Mouse (Mus musculus) MEL (cell line): ENCODE measurements around the gene Bcr. TPM values are rescaled to one million over a fixed set of nuclear protein-coding genes. Genes with fewer than 3 reads are reported as not detected.

Experiments used
- DNase-seq: peaks from one replicate; pipeline ENCODE4 v3.0.0; 2011; ENCODE audit warnings: low read depth, low spot score
- H3K27ac ChIP-seq: 2 replicates; pipeline ENCODE4 v1.5.1; 2012; ENCODE audit warnings: low read depth, mild to moderate bottlenecking, control low read depth, low read length, moderate library complexity; ENCODE audit not compliant: control insufficient read depth
- H3K27me3 ChIP-seq, 2 experiments: fragments of 150-350 bp in 1 of 2; sonication (generic) in 1 of 2; 2 replicates each; pipeline ENCODE4 v1.6.1; 2012; ENCODE audit warnings: low read length in 2 of 2, mild to moderate bottlenecking in 2 of 2, improper control_type of control experiment in 1 of 2, moderate library complexity in 1 of 2; ENCODE audit not compliant: insufficient read depth in 2 of 2, control insufficient read depth in 1 of 2
- H3K36me3 ChIP-seq, 2 experiments: 2 replicates each; pipeline ENCODE4 v1.6.1; 2012 to 2014; ENCODE audit warnings: low read length in 2 of 2, improper control_type of control experiment in 1 of 2, inconsistent platforms in 1 of 2, mild to moderate bottlenecking in 1 of 2; ENCODE audit not compliant: insufficient read depth in 2 of 2, control insufficient read depth in 1 of 2
- H3K4me1 ChIP-seq, 2 experiments: fragments of 150-350 bp in 1 of 2; sonication (generic) in 1 of 2; 2 replicates each; pipeline ENCODE4 v1.6.1; 2012; ENCODE audit warnings: low read length in 2 of 2, improper control_type of control experiment in 1 of 2, mild to moderate bottlenecking in 1 of 2; ENCODE audit not compliant: insufficient read depth in 2 of 2, control insufficient read depth in 1 of 2
- H3K4me3 ChIP-seq, 2 experiments: fragments of 150-350 bp in 1 of 2; sonication (generic) in 1 of 2; 2 replicates each; pipeline ENCODE4 v1.5.1; 2012; ENCODE audit warnings: low read depth in 2 of 2, low read length in 2 of 2, mild to moderate bottlenecking in 2 of 2, moderate library complexity in 2 of 2, control low read depth in 1 of 2, improper control_type of control experiment in 1 of 2; ENCODE audit not compliant: control insufficient read depth in 1 of 2, insufficient read depth in 1 of 2
- H3K79me2 ChIP-seq: 2 replicates; pipeline ENCODE4 v1.6.1; 2012; ENCODE audit warnings: mild to moderate bottlenecking, low read length, moderate library complexity; ENCODE audit not compliant: control insufficient read depth, poor library complexity, insufficient read depth
- H3K9ac ChIP-seq: 2 replicates; pipeline ENCODE4 v1.6.1; 2012; ENCODE audit warnings: low read depth, mild to moderate bottlenecking, control low read depth, low read length, moderate library complexity; ENCODE audit not compliant: control insufficient read depth, poor library complexity, severe bottlenecking
- H3K9me3 ChIP-seq: fragments of 150-350 bp; sonication (generic); replicated peaks from 2 replicates; pipeline ENCODE4 v1.6.1; 2012; ENCODE audit warnings: mild to moderate bottlenecking, low read length, improper control_type of control experiment, moderate library complexity; ENCODE audit not compliant: insufficient read depth
- CHD2 ChIP-seq: IDR thresholded peaks from 2 replicates; pipeline ENCODE4 v1.6.1; 2011; ENCODE audit warnings: low read length, improper control_type of control experiment
- CTCF ChIP-seq, 3 experiments: IDR thresholded peaks in 2 of 3; conservative IDR thresholded peaks in 1 of 3; 2 replicates each; pipeline ENCODE4 v1.5.1; 2011 to 2012; ENCODE audit warnings: low read length in 3 of 3, low read depth in 2 of 3, mild to moderate bottlenecking in 2 of 3, improper control_type of control experiment in 1 of 3, inconsistent platforms in 1 of 3, mixed read lengths in 1 of 3, moderate library complexity in 1 of 3; ENCODE audit not compliant: control insufficient read depth in 1 of 3, insufficient read depth in 1 of 3, poor library complexity in 1 of 3, severe bottlenecking in 1 of 3
- ELF1 ChIP-seq: IDR thresholded peaks from 2 replicates; pipeline ENCODE4 v1.6.1; 2014; ENCODE audit warnings: low read depth, mild to moderate bottlenecking, inconsistent platforms, low read length, improper control_type of control experiment, moderate library complexity
- EP300 ChIP-seq, 2 experiments: IDR thresholded peaks; 2 replicates each; pipeline ENCODE4 v1.6.1; 2011; ENCODE audit warnings: improper control_type of control experiment in 2 of 2, low read length in 2 of 2, low read depth in 1 of 2, mild to moderate bottlenecking in 1 of 2
- GATA1 ChIP-seq: IDR thresholded peaks from 2 replicates; pipeline ENCODE4 v1.6.1; 2011; ENCODE audit warnings: low read depth, low read length, improper control_type of control experiment
- HCFC1 ChIP-seq: IDR thresholded peaks from 2 replicates; pipeline ENCODE4 v1.6.1; 2012; ENCODE audit warnings: low read depth, mild to moderate bottlenecking, inconsistent platforms, low read length, improper control_type of control experiment, moderate library complexity
- JUND ChIP-seq: IDR thresholded peaks from 2 replicates; pipeline ENCODE4 v1.6.1; 2011; ENCODE audit warnings: low read depth, mild to moderate bottlenecking, improper control_type of control experiment, low read length
- KAT2A ChIP-seq: conservative IDR thresholded peaks from 2 replicates; pipeline ENCODE4 v1.6.1; 2012; ENCODE audit warnings: low read depth, low read length, improper control_type of control experiment, inconsistent platforms
- MAFK ChIP-seq: IDR thresholded peaks from 2 replicates; pipeline ENCODE4 v1.6.1; 2011; ENCODE audit warnings: low read depth, mild to moderate bottlenecking, low read length, improper control_type of control experiment, borderline replicate concordance
- MAZ ChIP-seq: IDR thresholded peaks from 2 replicates; pipeline ENCODE4 v1.6.1; 2012; ENCODE audit warnings: low read depth, mild to moderate bottlenecking, inconsistent platforms, low read length, improper control_type of control experiment
- MEF2A ChIP-seq: IDR thresholded peaks from 2 replicates; pipeline ENCODE4 v1.6.1; 2014; ENCODE audit warnings: low read depth, mild to moderate bottlenecking, inconsistent platforms, low read length, improper control_type of control experiment; ENCODE audit not compliant: poor library complexity, insufficient replicate concordance, severe bottlenecking; ENCODE audit errors: extremely low read depth
- MXI1 ChIP-seq: IDR thresholded peaks from 2 replicates; pipeline ENCODE4 v1.6.1; 2011; ENCODE audit warnings: mild to moderate bottlenecking, low read depth, low read length, improper control_type of control experiment
- MYC ChIP-seq: IDR thresholded peaks from 2 replicates; pipeline ENCODE4 v1.6.1; 2011; ENCODE audit warnings: low read depth, mild to moderate bottlenecking, low read length, improper control_type of control experiment, moderate library complexity
- NRF1 ChIP-seq: IDR thresholded peaks from 2 replicates; pipeline ENCODE4 v1.6.1; 2014; ENCODE audit warnings: low read depth, mild to moderate bottlenecking, inconsistent platforms, low read length, improper control_type of control experiment, moderate library complexity; ENCODE audit not compliant: poor library complexity, insufficient read depth, severe bottlenecking
- POLR2A ChIP-seq, 2 experiments: IDR thresholded peaks; 2 replicates each; pipeline ENCODE4 v1.6.1; 2011 to 2012; ENCODE audit warnings: low read length in 2 of 2, mild to moderate bottlenecking in 2 of 2, control low read depth in 1 of 2, improper control_type of control experiment in 1 of 2, low read depth in 1 of 2, moderate library complexity in 1 of 2; ENCODE audit not compliant: control insufficient read depth in 1 of 2, insufficient read depth in 1 of 2, poor library complexity in 1 of 2
- RCOR1 ChIP-seq: IDR thresholded peaks from 2 replicates; pipeline ENCODE4 v1.6.1; 2012; ENCODE audit warnings: low read depth, mild to moderate bottlenecking, inconsistent platforms, low read length, improper control_type of control experiment
- TAL1 ChIP-seq: IDR thresholded peaks from 2 replicates; pipeline ENCODE4 v1.6.1; 2012; ENCODE audit warnings: mild to moderate bottlenecking, inconsistent platforms, low read length, moderate library complexity, mixed read lengths
- TCF12 ChIP-seq: IDR thresholded peaks from 2 replicates; pipeline ENCODE4 v1.6.1; 2014; ENCODE audit warnings: low read depth, mild to moderate bottlenecking, inconsistent platforms, low read length, improper control_type of control experiment, moderate library complexity
- USF1 ChIP-seq: IDR thresholded peaks from 2 replicates; pipeline ENCODE4 v1.6.1; 2014; ENCODE audit warnings: low read depth, mild to moderate bottlenecking, inconsistent platforms, low read length, improper control_type of control experiment, moderate library complexity
- USF2 ChIP-seq, 2 experiments: IDR thresholded peaks; 2 replicates each; pipeline ENCODE4 v1.6.1; 2011 to 2012; ENCODE audit warnings: improper control_type of control experiment in 2 of 2, low read length in 2 of 2, borderline replicate concordance in 1 of 2, inconsistent platforms in 1 of 2, low read depth in 1 of 2, mild to moderate bottlenecking in 1 of 2; ENCODE audit not compliant: insufficient read depth in 1 of 2
- ZC3H11A ChIP-seq: IDR thresholded peaks from 2 replicates; pipeline ENCODE4 v1.6.1; 2012; ENCODE audit warnings: low read depth, mild to moderate bottlenecking, inconsistent platforms, low read length, improper control_type of control experiment
- ZKSCAN1 ChIP-seq: IDR thresholded peaks from 2 replicates; pipeline ENCODE4 v1.6.1; 2012; ENCODE audit warnings: low read depth, mild to moderate bottlenecking, inconsistent platforms, low read length, improper control_type of control experiment, moderate library complexity
- ZMIZ1 ChIP-seq: IDR thresholded peaks from 2 replicates; pipeline ENCODE4 v1.6.1; 2012; ENCODE audit warnings: low read depth, mild to moderate bottlenecking, inconsistent platforms, low read length, improper control_type of control experiment, moderate library complexity
- polyA plus RNA-seq, 2 experiments: library from polyadenylated mRNA; stranded (reverse) in 1 of 2; unstranded in 1 of 2; fragments of >175 nt in 1 of 2; fragments of >200 nt in 1 of 2; gene quantifications; 2 replicates each; pipeline versions ENCODE4 v1.2.1 to v1.2.4; 2012; ENCODE audit warnings: low replicate concordance in 2 of 2, low read depth in 1 of 2; ENCODE audit not compliant: insufficient read length in 2 of 2, insufficient read depth in 1 of 2, missing spikeins in 1 of 2
- total RNA-seq: library from RNA; depleted of rRNA; stranded (reverse); fragments of 300-350 nt; gene quantifications from 2 replicates; pipeline ENCODE4 v1.2.3, GENCODE M21; 2012

Gene Bcr
- total and polyA plus RNA-seq, 3 experiments: not detected

DNA sequence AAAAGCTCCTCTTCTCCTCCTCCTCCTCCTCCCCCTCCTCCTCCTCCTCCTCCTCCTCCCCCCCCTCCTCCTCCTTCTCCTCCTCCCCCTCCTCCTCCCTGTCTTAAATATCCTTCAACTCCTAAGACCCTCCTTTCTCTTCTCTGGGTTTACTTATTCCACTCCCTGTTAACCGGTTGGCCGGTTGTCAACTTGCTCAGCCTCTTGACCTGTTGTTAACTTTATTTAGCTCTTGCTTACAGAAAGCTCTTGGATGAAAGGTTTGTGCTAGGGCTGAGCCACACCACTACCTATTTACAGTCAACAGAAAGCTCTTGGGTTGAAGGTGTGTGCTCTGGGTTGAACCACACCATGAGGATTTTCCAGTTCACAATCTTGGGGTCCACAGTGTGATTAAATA, 40.1 kb upstream of the Bcr start:
- Histone ChIP-seq H3K27me3 (no peaks in the 10 kb centered on the region; a peak in 1 of 4 replicates), H3K27ac (no peak overlapping the region), H3K4me3 (no peak overlapping the region), H3K79me2 (no peaks in the 10 kb centered on the region), H3K9me3 (no peaks in the 10 kb centered on the region), H3K36me3 (no peaks in the 10 kb centered on the region), H3K4me1 (no peaks in the 10 kb centered on the region), H3K9ac (no peak overlapping the region)
- TF ChIP-seq MYC (no peak), MAZ (no peak), HCFC1 (no peak), EP300 (IDR thresholded peaks at IDR 0.05; ENCODE audit: low read depth in 1 of 2, low read length in 2 of 2) (no peak), NRF1 (no peak), JUND (no peak), TAL1 (no peak), RCOR1 (no peak)
- DNase-seq: no peak

DNA sequence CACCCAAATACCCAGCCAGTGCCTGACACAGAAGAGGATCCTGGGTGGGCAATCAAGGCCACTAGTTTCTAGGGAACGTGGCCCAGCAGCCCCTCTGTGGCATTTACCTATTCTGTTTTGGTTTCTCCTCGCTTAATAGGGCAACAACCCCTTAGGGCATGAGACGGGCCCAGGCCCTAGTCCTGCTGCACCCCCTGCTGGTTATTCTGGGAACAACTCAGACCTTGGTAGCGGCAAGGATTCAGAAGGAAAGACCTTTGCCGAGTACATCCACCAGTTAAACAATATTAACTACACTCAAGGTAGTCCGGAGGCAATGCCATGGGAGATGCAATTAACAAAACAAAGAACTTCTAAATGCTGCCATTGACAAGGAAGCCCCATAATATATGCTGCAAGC, 39.3 kb upstream of the Bcr start:
- H3K4me3 ChIP-seq: no peak overlapping the region
- TF ChIP-seq CTCF (IDR thresholded peaks at IDR 0.05 in 2 of 3, conservative IDR thresholded peaks at IDR 0.05 in 1 of 3; ENCODE audit: control insufficient read depth in 1 of 3, insufficient read depth in 1 of 3, low read depth in 2 of 3, low read length in 3 of 3, poor library complexity in 1 of 3, severe bottlenecking in 1 of 3) (peak in 1 of 3 experiments; percentile 15; a peak in 1 of 6 replicates), KAT2A (no peak)
- no peak overlapping the region for H3K9ac ChIP-seq
- no peaks in the 10 kb centered on the region for H3K4me1 ChIP-seq
- no peaks in the 10 kb centered on the region for H3K36me3 ChIP-seq
- no peak overlapping the region for H3K27ac ChIP-seq
- no peaks in the 10 kb centered on the region for H3K9me3 ChIP-seq
- no peaks in the 10 kb centered on the region; a peak in 1 of 4 replicates for H3K27me3 ChIP-seq
- no peaks in the 10 kb centered on the region for H3K79me2 ChIP-seq
- DNase-seq: no peak

DNA sequence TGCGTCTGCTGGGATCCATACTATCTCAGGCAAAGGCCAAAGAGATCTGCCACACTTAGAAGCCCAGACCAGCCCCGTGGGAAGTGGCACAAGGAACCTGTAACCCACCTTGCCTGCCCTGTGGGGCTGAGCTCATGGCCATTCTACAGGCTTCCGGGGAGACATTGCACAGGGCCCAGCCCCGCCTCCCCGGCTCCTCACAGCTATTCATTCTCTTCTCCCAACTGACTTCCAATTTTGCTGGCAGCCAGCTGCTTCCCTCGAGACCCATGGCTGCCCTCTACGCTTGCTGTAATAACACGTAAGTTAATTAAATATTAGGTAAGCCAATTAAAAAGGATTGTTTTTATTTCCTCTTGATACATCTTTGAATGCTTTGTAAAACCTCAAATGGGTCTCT, 33.9 kb upstream of the Bcr start:
- H3K79me2 ChIP-seq: no peaks in the 10 kb centered on the region
- H3K9me3 ChIP-seq: no peaks in the 10 kb centered on the region
- no peak for DNase-seq
- no peaks in the 10 kb centered on the region; a peak in 1 of 4 replicates for H3K27me3 ChIP-seq
- H3K4me3 ChIP-seq: no peak overlapping the region
- H3K27ac ChIP-seq: no peak overlapping the region
- H3K36me3 ChIP-seq: no peaks in the 10 kb centered on the region
- no peak overlapping the region for H3K9ac ChIP-seq
- no peaks in the 10 kb centered on the region for H3K4me1 ChIP-seq
- TF ChIP-seq ZMIZ1: no peak
- no peak for TF ChIP-seq USF2 (IDR thresholded peaks at IDR 0.05; ENCODE audit: borderline replicate concordance in 1 of 2, insufficient read depth in 1 of 2, low read depth in 1 of 2, low read length in 2 of 2)
- no peak for TF ChIP-seq HCFC1
- no peak for TF ChIP-seq ZC3H11A
- TF ChIP-seq ZKSCAN1: no peak
- TF ChIP-seq POLR2A (IDR thresholded peaks at IDR 0.05; ENCODE audit: control insufficient read depth in 1 of 2, insufficient read depth in 1 of 2, low read depth in 1 of 2, low read length in 2 of 2, poor library complexity in 1 of 2): no peak
- TF ChIP-seq CHD2: no peak
- TF ChIP-seq GATA1: no peak
- TF ChIP-seq MXI1: no peak
- TF ChIP-seq TCF12: no peak
- TF ChIP-seq MAFK: no peak
- no peak for TF ChIP-seq NRF1
- TF ChIP-seq MEF2A: no peak
- no peak for TF ChIP-seq ELF1
- TF ChIP-seq USF1: no peak
- TF ChIP-seq CTCF (IDR thresholded peaks at IDR 0.05 in 2 of 3, conservative IDR thresholded peaks at IDR 0.05 in 1 of 3; ENCODE audit: control insufficient read depth in 1 of 3, insufficient read depth in 1 of 3, low read depth in 2 of 3, low read length in 3 of 3, poor library complexity in 1 of 3, severe bottlenecking in 1 of 3): no peak
- no peak for TF ChIP-seq RCOR1
